8 mouse cellular contexts compared by ENCODE assay signal in the genomic region with DNA sequence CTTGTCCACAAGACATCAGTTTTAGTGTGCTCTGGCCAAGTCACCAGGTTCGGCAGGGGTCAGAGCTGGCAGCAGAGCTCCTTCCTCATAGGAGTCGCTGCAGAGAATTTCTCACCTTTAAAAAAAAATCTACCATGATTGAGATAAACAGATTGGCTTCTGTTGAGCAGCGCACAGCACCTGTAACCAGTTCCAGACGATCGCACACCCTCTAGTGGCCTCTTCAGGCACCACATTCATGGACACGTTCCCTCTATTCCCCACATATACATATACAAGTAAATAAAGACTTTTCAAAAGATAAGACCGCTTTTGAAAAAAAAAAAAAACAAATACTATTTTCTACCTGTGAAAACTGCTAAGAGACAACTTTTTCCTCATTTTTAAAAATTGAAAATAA.
DNase-seq lines count a peak whose midpoint lies in the region; ATAC-seq and TF ChIP-seq lines count a peak whose summit lies in the region.

No protein-coding gene starts in this region.

- no peak overlapping the region for H3K4me3 ChIP-seq in hindbrain, postnatal 0 days (ENCODE audit: low read length)
- H3K4me3 ChIP-seq in limb, embryonic 11.5 days (ENCODE audit: low read depth, low read length): no peak overlapping the region

- no peak overlapping the region for H3K4me2 ChIP-seq in hindbrain, postnatal 0 days (ENCODE audit: low read depth, low read length)
- no peak overlapping the region for H3K4me2 ChIP-seq in limb, embryonic 11.5 days (ENCODE audit: low read depth, severe bottlenecking)

- TF ChIP-seq CTCF in hindbrain, postnatal 0 days (IDR thresholded peaks at IDR 0.05; ENCODE audit: low read depth): peak; percentile 59

- no peak overlapping the region for H3K9ac ChIP-seq in hindbrain, postnatal 0 days (replicated peaks; ENCODE audit: low read length)
- no peak overlapping the region for H3K9ac ChIP-seq in limb, embryonic 11.5 days (ENCODE audit: low read length)

- no peaks in the 10 kb centered on the region for H3K36me3 ChIP-seq in hindbrain, postnatal 0 days (ENCODE audit: insufficient read depth, low read length)
- no peaks in the 10 kb centered on the region for H3K36me3 ChIP-seq in limb, embryonic 11.5 days (ENCODE audit: control insufficient read depth, insufficient read depth, low read length)

- no peak for ATAC-seq in cerebellum, adult (ENCODE audit: insufficient number of reproducible peaks, low FRiP score, low TSS enrichment)
- ATAC-seq in hindbrain, postnatal 0 days: no peak
- no peak for ATAC-seq in limb, embryonic 11.5 days (ENCODE audit: insufficient number of reproducible peaks, low FRiP score, low TSS enrichment, low read depth)

- H3K27ac ChIP-seq in hindbrain, postnatal 0 days: no peak overlapping the region
- no peak overlapping the region for H3K27ac ChIP-seq in limb, embryonic 11.5 days (replicated peaks; ENCODE audit: low read depth, low read length)

- H3K4me1 ChIP-seq in hindbrain, postnatal 0 days (ENCODE audit: insufficient read depth, low read length): no peaks in the 10 kb centered on the region
- no peaks in the 10 kb centered on the region for H3K4me1 ChIP-seq in limb, embryonic 11.5 days (ENCODE audit: control insufficient read depth, insufficient read depth, low read length)

- 33% methylated on average over 7 of the region's 7 CpGs for WGBS in hindbrain, postnatal 0 days
- WGBS in limb, embryonic 11.5 days: 27% methylated on average over 7 of the region's 7 CpGs

- H3K27me3 ChIP-seq in hindbrain, postnatal 0 days (ENCODE audit: insufficient read depth, low read length): no peaks in the 10 kb centered on the region
- no peaks in the 10 kb centered on the region for H3K27me3 ChIP-seq in limb, embryonic 11.5 days (ENCODE audit: control insufficient read depth, insufficient read depth, low read length)

- peak; percentile 10 for DNase-seq in cerebellum, adult 11 months
- peak; percentile 72 for DNase-seq in urinary bladder, postnatal 14 days (ENCODE audit: low spot score)
- no peak for DNase-seq in urinary bladder, postnatal 4 days (ENCODE audit: low spot score in 2 of 2)
- peak; percentile 9 for DNase-seq in embryo, embryonic 11.5 days (ENCODE audit: low read depth, low spot score)
- DNase-seq in hindbrain, postnatal 0 days (ENCODE audit: low spot score): peak; percentile 67
- DNase-seq in limb, embryonic 11.5 days (ENCODE audit: low spot score): peak; percentile 73
- peak; percentile 62 to 67 for DNase-seq in right cerebral cortex, adult 2 months (ENCODE audit: low spot score in 2 of 2)

- H3K9me3 ChIP-seq in hindbrain, postnatal 0 days (ENCODE audit: low read length): no peaks in the 10 kb centered on the region
- H3K9me3 ChIP-seq in limb, embryonic 11.5 days (ENCODE audit: control insufficient read depth, low read length): no peaks in the 10 kb centered on the region

Comparison
In these comparisons a context has a peak if more than half of its experiments do, and no peak if none do; other contexts are left out.
1. DNase-seq: peak in cerebellum, adult 11 months (single experiment), urinary bladder, postnatal 14 days (single experiment), embryo, embryonic 11.5 days (single experiment), hindbrain, postnatal 0 days (single experiment), limb, embryonic 11.5 days (single experiment) and right cerebral cortex, adult 2 months (2 of 2); none in urinary bladder, postnatal 4 days (0 of 2).